Mouse (Mus musculus) C3H10T1/2 (cell line): ENCODE measurements around the gene Wdr1. TPM values are rescaled to one million over a fixed set of nuclear protein-coding genes. Genes with fewer than 3 reads are reported as not detected.

Experiments used
- polyA plus RNA-seq, 2 experiments: library from polyadenylated mRNA; unstranded; fragments of >200 nt; fragmentation: generic; extraction: Trizol; gene quantifications; one replicate each; pipeline ENCODE4 v1.2.1; 2012; ENCODE audit warnings: missing spikeins in 2 of 2

The Wdr1 gene
- 100 to 1,000 TPM in 1 of 2 experiments, 10 to 100 TPM in 1; 78.1 to 103 TPM for polyA plus RNA-seq

GRCm38 (mm10) chr5:38563121-38563520 is at the start of gene Wdr1:
Gene Wdr1, minus strand, starts transcription at chr5:38563221.

GRCm38 (mm10) chr5:38502992-38503391 is 60.0 kb downstream of the Wdr1 start, which contains the start of gene Slc2a9:
Gene Slc2a9, minus strand, starts transcription at chr5:38503143.

Other genes starting within 250 kb of the Wdr1 start
- not detected for gene Drd5, start 243.9 kb downstream of the Wdr1 start, polyA plus RNA-seq
- gene Slc2a9, start 60.1 kb downstream of the Wdr1 start, polyA plus RNA-seq, result 1 to 10 TPM in 1 of 2 experiments, under 1 TPM in 1; 0.67 to 1.3 TPM
- 1 to 10 TPM in 1 of 2 experiments, under 1 TPM in 1; 0.14 to 2.1 TPM for gene Zfp518b, start 121.6 kb upstream of the Wdr1 start, polyA plus RNA-seq